Mouse (Mus musculus) layer of hippocampus, adult 2 months (tissue): Measurements from ENCODE around the gene Zswim1. TPM values are rescaled to one million over a fixed set of nuclear protein-coding genes. Genes with fewer than 3 reads are reported as not detected.
"Not testable (repeated sequence)": the region's sequence is repeated elsewhere in the genome, so short reads cannot be mapped to it uniquely, and the experiment has no call there.

Source experiments
- DNase-seq, 2 experiments: peaks; one replicate each; pipeline ENCODE4 v3.0.0; 2022; ENCODE audit warnings: low spot score in 2 of 2
- H3K27ac ChIP-seq: fragments of 200-600 bp; 2 replicates; pipeline ENCODE4 v1.8.1; 2022
- H3K4me3 ChIP-seq: fragments of 200-600 bp; 2 replicates; pipeline ENCODE4 v1.8.1; 2022; ENCODE audit warnings: mild to moderate bottlenecking
- CTCF ChIP-seq: fragments of 200-600 bp; conservative IDR thresholded peaks from 2 replicates; pipeline ENCODE4 v1.8.1; 2022; ENCODE audit warnings: antibody characterized with exemption, mild to moderate bottlenecking, moderate library complexity
- total RNA-seq, 2 experiments: library from RNA; stranded (reverse); gene quantifications; 2 replicates each; pipeline ENCODE4 v1.2.3; 2021

The Zswim1 gene
- total RNA-seq, 2 experiments from 2014 or later: 23.6 to 25.2 TPM

DNA sequence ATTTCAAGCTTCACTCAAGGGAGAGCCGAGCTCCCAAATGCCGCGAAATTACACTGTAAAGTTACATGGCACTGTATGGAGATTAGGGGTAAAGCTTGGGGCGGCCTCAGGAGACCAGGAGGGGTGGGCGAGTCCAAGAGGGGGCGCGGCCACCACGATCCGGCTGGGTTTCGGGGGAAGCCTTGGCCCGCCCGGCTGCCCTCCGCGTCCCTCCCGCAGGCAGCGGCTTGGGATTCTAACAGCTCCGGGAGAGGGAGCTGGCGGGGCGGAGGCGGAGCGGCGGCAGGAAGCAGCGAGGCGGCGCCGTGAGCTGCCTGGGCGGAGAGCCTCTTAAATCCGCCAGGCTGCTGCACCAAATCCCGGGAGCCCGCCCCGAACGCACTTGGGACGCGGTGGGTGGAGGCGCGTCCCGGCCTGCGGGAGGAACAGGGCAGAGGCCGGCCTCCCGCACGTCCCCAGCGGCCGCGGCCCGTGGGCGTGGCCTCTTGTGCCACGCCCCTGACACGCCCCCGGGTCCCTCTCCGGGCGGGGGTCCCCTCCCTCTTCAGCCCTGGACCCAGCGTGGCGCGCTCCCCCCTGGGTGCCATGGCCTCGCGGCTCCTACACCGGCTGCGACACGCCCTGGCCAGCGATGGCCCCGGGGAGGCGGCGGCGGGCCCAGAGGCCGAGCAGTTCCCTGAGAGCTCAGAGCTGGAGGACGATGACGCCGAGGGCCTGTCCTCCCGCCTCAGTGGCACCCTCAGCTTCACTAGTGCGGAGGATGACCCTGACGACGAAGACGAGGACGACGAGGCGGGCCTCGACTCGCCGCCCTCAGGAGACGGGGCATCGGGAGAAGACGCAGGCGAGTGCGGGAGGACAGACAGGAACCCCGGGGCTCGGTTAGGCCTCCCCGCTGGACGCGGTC lies 36.8 kb upstream of the Zswim1 start, which contains the start of gene Snx21:
Gene Snx21 (plus strand): TSS at position 343 of the 907 bp plus-strand sequence.
- Histone ChIP-seq H3K4me3 (peak within 1 kb of the TSS; percentile 91), H3K27ac (peak within 1 kb of the TSS; percentile 97)
- peak; percentile 77 to 86 for DNase-seq
- peak; percentile 70 for TF ChIP-seq CTCF

DNA sequence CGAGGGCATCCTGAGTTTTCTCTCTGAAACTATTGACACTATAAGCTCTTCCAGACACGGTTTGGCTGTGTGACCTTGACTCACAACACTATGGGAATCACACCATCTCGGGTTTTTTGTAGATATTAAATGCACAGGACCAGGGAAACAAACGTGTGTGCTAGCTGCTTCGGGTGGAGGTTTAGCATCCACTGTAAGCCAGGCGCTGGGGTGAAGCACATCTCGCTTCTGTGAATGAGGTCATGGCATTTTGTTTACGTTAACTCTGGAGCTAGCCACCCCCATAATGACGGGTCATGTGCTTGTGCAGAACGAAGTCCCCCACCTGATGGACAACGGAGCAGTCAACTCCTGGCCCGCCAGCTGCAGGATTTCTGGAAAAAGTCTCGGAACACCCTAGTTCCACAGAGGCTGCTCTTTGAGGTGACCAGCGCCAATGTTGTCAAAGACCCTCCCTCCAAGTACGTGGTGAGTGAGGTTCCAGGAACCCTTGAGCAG lies 36.0 kb upstream of the Zswim1 start:
- DNase-seq: no peak
- Histone ChIP-seq H3K27ac (peak overlapping the region; percentile 97), H3K4me3 (peak overlapping the region; percentile 91)
- TF ChIP-seq CTCF: no peak

DNA sequence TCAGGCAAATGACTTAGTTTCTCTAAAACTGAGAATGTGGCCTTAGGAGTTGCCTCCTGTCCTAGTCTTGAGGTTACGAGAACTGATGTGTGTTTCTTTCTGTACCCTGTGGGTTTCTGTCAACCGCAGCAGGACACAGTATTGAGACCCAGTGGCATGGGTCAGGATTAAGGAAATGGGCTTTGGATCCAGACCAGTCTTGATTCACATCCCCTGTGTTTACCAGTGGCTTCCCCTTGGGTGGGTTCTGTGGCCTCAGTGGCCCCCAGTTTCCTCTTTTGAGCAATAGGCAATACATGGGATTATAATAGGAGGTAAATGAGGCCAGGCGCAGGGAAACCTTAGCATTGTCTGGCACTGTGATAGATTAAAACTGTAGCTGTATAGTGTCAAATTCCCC lies 35.5 kb upstream of the Zswim1 start:
- H3K4me3 ChIP-seq: peak overlapping the region; percentile 91
- TF ChIP-seq CTCF: no peak
- DNase-seq: no peak
- H3K27ac ChIP-seq: peak overlapping the region; percentile 97

DNA sequence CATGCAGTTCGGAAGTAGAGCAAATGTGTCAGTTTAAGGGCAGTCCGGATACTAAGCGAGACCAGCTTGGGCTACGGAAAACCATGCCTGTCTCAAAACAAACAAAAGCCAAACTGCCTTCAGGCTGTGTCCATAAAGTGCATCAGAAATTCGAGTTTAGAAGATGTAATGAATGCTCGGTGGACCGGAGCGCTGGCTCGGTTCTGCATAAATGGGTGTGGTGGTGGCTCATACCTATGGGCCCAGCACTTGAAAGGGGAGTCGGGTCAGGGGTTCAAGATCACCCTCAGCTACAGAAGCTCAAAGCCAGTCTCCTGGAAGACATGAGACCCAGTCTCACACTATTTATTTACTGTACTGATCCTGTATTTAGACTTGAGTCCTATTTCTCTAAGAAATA lies 34.7 kb upstream of the Zswim1 start:
- TF ChIP-seq CTCF: no peak
- DNase-seq: no peak
- Histone ChIP-seq H3K4me3 (peak overlapping the region; percentile 20; the same call in 1 of the 2 replicates), H3K27ac (peak overlapping the region; percentile 97; the same call in 1 of the 2 replicates)

DNA sequence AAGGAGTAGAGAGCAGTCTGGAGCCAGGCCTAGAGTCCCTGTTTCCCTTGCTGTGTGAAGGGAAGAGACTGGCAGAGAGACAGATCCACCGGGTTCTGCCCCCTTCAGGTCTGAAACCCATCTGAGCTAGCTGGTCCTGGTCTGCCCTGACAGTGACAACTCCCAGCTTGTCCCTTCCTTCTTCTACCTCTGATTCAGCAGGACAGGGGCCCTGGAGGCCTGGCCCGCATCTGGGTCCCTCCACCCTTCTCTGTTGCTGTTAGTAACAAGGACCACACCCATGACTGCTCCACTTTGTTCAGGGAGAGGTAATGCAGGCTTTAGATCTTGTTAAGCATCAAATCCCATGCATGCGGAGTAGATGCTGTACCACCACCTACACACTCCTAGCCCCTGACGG lies 34.1 kb upstream of the Zswim1 start:
- Histone ChIP-seq H3K4me3 (no peak overlapping the region), H3K27ac (no peak overlapping the region)
- TF ChIP-seq CTCF: no peak
- DNase-seq: no peak

DNA sequence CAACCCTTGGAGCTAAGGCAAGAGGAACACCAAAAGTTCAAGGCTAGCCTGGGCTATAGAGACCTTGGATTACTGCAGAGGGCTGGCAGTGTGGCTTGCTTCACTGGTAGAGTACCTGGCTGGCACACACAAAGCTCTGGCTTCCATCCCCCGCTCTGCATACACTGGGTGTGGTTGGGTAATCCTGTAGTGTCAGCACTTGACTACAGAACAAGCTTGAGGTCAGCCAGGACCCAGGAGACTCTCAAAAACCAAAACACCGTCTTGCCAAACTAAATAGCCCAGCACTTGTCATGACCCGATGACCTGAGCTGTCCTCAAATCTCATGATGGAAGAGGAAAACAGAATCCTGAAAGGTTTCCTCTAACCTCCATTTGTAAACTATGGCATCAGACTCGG lies 32.0 kb upstream of the Zswim1 start:
- Histone ChIP-seq H3K27ac (no peak overlapping the region), H3K4me3 (no peak overlapping the region)
- no peak for DNase-seq
- no peak for TF ChIP-seq CTCF

DNA sequence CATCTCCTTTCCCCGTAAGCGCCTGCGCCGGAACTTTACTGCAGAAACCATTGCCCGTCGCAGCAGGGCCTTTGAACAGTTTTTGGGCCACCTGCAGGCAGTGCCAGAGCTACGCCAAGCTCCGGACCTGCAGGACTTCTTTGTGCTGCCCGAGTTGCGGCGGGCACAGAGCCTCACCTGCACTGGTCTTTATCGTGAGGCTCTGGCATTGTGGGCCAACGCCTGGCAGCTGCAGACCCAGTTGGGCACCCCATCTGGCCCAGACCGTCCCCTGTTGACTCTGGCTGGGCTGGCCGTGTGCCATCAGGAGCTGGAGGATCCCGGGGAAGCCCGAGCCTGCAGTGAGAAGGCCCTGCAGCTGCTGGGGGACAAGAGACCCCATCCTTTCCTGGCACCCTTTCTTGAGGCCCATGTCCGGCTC lies 30.6 kb upstream of the Zswim1 start:
- DNase-seq: no peak
- Histone ChIP-seq H3K27ac (no peak overlapping the region), H3K4me3 (no peak overlapping the region)
- TF ChIP-seq CTCF: no peak

DNA sequence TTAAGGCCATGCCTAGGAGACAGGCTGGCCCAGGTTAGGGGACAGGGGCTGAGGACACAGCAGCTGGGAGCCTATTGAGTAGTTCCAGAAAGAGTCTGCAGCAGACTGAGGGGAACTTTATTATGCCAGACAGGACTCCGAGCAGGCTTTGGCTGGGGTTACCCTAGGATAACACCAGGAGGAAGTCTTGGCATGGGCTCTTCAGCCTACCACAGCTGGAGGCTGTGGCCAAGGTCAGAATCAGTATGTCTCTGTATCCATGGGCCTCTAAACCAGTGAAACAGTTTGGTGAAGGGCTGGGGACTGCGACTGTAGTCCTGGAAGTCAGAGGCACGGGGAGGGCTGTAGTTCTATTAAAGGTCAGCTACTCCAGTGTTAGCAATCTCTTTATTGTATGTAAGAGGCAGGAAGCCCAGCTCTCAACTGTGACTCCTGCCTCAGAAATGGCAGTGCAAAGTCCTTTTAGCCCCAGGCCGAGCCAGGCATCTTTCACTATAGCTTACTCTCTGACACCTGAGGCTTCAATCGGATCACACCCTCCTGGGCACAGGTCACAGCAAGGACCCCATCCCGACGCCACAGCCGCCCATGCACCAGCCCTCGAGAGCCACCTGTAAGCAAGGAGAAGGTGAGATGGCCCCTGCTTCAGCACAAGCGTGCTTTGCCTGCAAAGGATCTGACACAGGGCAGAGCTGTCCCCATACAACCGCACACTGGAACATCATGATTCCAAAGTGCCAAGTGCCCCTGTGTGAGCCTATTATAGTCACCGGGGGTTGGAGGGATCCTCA lies 29.9 kb upstream of the Zswim1 start:
- H3K4me3 ChIP-seq: no peak overlapping the region
- no peak for TF ChIP-seq CTCF
- DNase-seq: no peak

DNA sequence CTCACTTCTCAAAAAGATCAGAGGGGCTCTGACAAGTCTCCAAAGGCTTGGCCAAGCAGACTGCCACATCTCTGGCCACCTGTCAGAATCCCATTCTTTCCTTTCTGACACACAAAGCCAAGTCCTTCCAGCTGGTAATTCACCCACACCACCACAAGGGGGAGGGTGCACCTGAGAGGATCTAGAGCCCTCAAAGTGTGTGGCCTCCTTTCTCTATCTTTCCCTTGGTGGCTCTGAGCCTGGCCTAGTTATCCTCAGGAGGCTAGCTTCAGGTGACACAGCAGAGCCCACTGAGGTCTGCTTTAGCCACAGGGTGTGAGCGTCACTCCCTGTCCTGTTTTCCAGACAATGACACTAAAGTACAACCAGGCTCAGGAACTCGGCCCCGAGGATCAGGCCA lies 29.2 kb upstream of the Zswim1 start:
- peak overlapping the region; percentile 53; the same call in 1 of the 2 replicates for H3K27ac ChIP-seq
- peak in 1 of 2 experiments; percentile 63 for DNase-seq
- no peak overlapping the region for H3K4me3 ChIP-seq
- TF ChIP-seq CTCF: peak; percentile 83

More for the DNA sequence above, 29.9 kb upstream of the Zswim1 start:
- H3K27ac ChIP-seq: no peak overlapping the region

DNA sequence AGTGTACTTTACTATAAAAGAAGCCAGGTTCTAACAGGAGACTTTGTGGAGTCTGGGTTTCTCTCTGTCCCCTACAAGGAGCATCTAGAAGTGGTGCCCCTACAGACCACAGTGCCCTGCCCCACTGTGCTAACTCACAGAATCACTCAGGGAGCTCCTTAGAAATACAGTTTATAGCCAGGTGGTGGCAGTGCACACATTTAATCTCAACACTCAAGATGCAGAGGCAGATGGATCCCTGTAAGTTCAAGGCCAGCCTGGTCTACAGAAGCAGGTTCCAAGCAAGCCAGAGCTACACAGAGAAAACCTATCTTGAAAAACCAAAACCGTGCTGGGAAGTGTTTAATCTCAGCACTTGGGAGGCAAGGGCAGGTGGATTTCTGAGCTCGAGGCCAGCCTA lies 28.7 kb upstream of the Zswim1 start:
- Histone ChIP-seq H3K4me3 (no peak overlapping the region), H3K27ac (peak overlapping the region; percentile 53)
- no peak for TF ChIP-seq CTCF
- no peak for DNase-seq

DNA sequence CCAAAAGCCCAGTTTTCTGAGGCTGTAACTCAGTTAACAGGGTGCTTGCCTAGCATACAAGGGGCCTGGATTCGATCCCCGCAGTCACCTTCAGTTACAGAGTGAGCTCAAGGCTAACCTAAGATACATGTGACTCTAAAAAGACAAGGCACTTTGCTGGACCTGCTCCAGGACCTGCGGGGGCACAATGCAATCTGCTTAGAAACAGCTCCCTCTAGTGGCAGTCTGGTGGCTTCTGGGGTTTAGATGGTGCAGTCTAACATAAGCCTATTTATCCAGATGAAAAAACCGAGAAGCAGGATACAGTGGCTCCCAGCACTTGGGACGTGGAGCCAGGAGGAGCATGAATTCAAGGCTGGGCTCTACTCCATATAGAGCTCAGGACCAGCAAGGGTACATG lies 28.2 kb upstream of the Zswim1 start:
- peak; percentile 87 to 89 for DNase-seq
- Histone ChIP-seq H3K27ac (peak overlapping the region; percentile 53), H3K4me3 (no peak overlapping the region)
- peak; percentile 90 for TF ChIP-seq CTCF

DNA sequence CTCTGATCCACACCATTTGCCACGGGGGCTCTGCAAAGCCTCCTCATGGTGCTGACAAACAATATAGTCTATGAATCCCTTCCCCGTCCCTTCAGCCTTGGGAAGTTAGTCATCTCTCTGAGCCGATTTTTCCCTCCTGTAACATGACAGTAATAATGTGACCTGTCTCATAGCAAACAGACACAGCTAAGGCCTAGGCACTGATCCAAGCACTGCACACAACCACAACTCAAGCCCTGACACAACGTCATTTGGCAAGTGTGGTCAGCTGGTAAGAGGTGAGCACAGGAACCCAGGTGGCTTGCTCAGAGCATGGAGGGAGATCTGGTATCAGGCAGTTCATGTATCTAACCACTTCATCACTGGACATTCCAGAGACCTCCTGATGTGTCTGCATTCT lies 26.6 kb upstream of the Zswim1 start:
- no peak overlapping the region for H3K27ac ChIP-seq
- TF ChIP-seq CTCF: no peak
- H3K4me3 ChIP-seq: no peak overlapping the region
- no peak for DNase-seq

DNA sequence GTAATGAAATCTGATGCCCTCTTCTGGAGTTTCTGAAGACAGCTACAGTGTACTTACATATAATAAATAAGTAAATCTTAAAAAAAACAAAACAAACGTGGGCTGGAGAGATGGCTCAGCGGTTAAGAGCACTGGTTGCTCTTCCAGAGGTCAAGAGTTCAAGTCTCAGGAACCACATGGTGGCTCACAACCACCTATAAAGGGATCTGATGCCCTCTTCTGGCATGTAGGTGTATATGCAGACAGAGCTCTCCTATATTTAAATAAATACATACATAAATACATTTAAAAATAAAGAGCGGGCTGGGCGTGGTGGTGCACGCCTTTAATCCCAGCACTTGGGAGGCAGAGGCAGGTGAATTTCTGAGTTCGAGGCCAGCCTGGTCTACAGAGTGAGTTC lies 23.9 kb upstream of the Zswim1 start:
- not testable (repeated sequence) for H3K4me3 ChIP-seq, H3K27ac ChIP-seq, DNase-seq
- TF ChIP-seq CTCF: peak; percentile 71
